In genomic region chr5:48864268-48864967, GRCm38 (mm10) we compare ENCODE assay signal across 30 mouse cellular contexts.
DNase-seq lines count a peak whose midpoint lies in the region; ATAC-seq and TF ChIP-seq lines count a peak whose summit lies in the region.
"Had no signal": no experiment of that assay in that cellular context is flagged by ENCODE, and none has a peak within 500 bp of the region (broad histone marks: within the 10 kb centered on the region; RNA-seq: fewer than 3 reads in every experiment).

No protein-coding gene starts in this region.

- no peaks in the 10 kb centered on the region for H3K27me3 ChIP-seq in forebrain, embryonic 11.5 days (ENCODE audit: control insufficient read depth, insufficient read depth, low read length)
- no peaks in the 10 kb centered on the region for H3K27me3 ChIP-seq in forebrain, postnatal 0 days (ENCODE audit: insufficient read depth, low read length)
- H3K27me3 ChIP-seq in midbrain, embryonic 11.5 days (ENCODE audit: control insufficient read depth, insufficient read depth, low read length), result no peaks in the 10 kb centered on the region
- H3K27me3 ChIP-seq in midbrain, postnatal 0 days (ENCODE audit: insufficient read depth, low read length), result no peaks in the 10 kb centered on the region
- H3K27me3 ChIP-seq in hindbrain, embryonic 14.5 days (ENCODE audit: control insufficient read depth, insufficient read depth, low read length), result no peaks in the 10 kb centered on the region
- H3K27me3 ChIP-seq: embryonic facial prominence, embryonic 15.5 days; neural tube, embryonic 13.5 days had no signal

- no peaks in the 10 kb centered on the region for H3K4me1 ChIP-seq in forebrain, embryonic 11.5 days (replicated peaks; ENCODE audit: control insufficient read depth, insufficient read depth, low read length)
- no peaks in the 10 kb centered on the region for H3K4me1 ChIP-seq in forebrain, postnatal 0 days (ENCODE audit: insufficient read depth)
- no peaks in the 10 kb centered on the region for H3K4me1 ChIP-seq in midbrain, embryonic 11.5 days (ENCODE audit: control insufficient read depth, insufficient read depth, low read length)
- no peaks in the 10 kb centered on the region for H3K4me1 ChIP-seq in midbrain, postnatal 0 days (ENCODE audit: insufficient read depth, low read length)
- 0 out of 2 replicates have a peak, but pooled peaks cover 5% of the 10 kb centered on the region for H3K4me1 ChIP-seq in hindbrain, embryonic 14.5 days (replicated peaks; ENCODE audit: control insufficient read depth, insufficient read depth, low read length)
- H3K4me1 ChIP-seq: embryonic facial prominence, embryonic 10.5 days; embryonic facial prominence, embryonic 15.5 days; neural tube, embryonic 13.5 days had no signal

- no peak overlapping the region for H3K4me2 ChIP-seq in forebrain, embryonic 11.5 days (ENCODE audit: low read depth, low read length, severe bottlenecking)
- no peak overlapping the region for H3K4me2 ChIP-seq in forebrain, postnatal 0 days (ENCODE audit: low read depth)
- H3K4me2 ChIP-seq in midbrain, embryonic 11.5 days, result no peak overlapping the region
- no peak overlapping the region for H3K4me2 ChIP-seq in midbrain, postnatal 0 days (ENCODE audit: low read depth, low read length, poor library complexity, severe bottlenecking)
- no peak overlapping the region for H3K4me2 ChIP-seq in hindbrain, embryonic 14.5 days (replicated peaks)
- H3K4me2 ChIP-seq: embryonic facial prominence, embryonic 15.5 days; heart, embryonic 11.5 days; neural tube, embryonic 13.5 days had no signal

- no peak overlapping the region for H3K9ac ChIP-seq in forebrain, embryonic 11.5 days (ENCODE audit: low read length)
- no peak overlapping the region for H3K9ac ChIP-seq in forebrain, postnatal 0 days
- no peak overlapping the region for H3K9ac ChIP-seq in midbrain, embryonic 11.5 days (ENCODE audit: low read length)
- no peak overlapping the region for H3K9ac ChIP-seq in midbrain, postnatal 0 days (replicated peaks; ENCODE audit: low read length, poor library complexity, severe bottlenecking)
- H3K9ac ChIP-seq in hindbrain, embryonic 14.5 days, result no peak overlapping the region
- H3K9ac ChIP-seq: embryonic facial prominence, embryonic 15.5 days; liver, embryonic 14.5 days; neural tube, embryonic 13.5 days had no signal

- 74% methylated on average over 3 of the region's 3 CpGs for WGBS in forebrain, embryonic 11.5 days
- WGBS in forebrain, postnatal 0 days, result 34% methylated on average over 3 of the region's 3 CpGs
- 69% methylated on average over 3 of the region's 3 CpGs for WGBS in midbrain, embryonic 11.5 days
- 64% methylated on average over 3 of the region's 3 CpGs for WGBS in midbrain, postnatal 0 days
- 46% methylated on average over 3 of the region's 3 CpGs for WGBS in hindbrain, embryonic 14.5 days

- no peak for TF ChIP-seq POLR2A in brain, embryonic 14.5 days (IDR thresholded peaks at IDR 0.05; ENCODE audit: borderline replicate concordance, extremely low read depth, insufficient read depth, insufficient read length, poor library complexity, severe bottlenecking)

- no peaks in the 10 kb centered on the region for H3K9me3 ChIP-seq in forebrain, embryonic 11.5 days (ENCODE audit: control insufficient read depth, low read length)
- no peaks in the 10 kb centered on the region for H3K9me3 ChIP-seq in forebrain, postnatal 0 days (ENCODE audit: low read length)
- H3K9me3 ChIP-seq in midbrain, embryonic 11.5 days (ENCODE audit: control insufficient read depth, low read length), result no peaks in the 10 kb centered on the region
- H3K9me3 ChIP-seq in midbrain, postnatal 0 days (ENCODE audit: low read length), result no peaks in the 10 kb centered on the region
- H3K9me3 ChIP-seq in hindbrain, embryonic 14.5 days (ENCODE audit: control insufficient read depth, low read length), result no peaks in the 10 kb centered on the region
- H3K9me3 ChIP-seq: embryonic facial prominence, embryonic 10.5 days; embryonic facial prominence, embryonic 15.5 days; G1E; neural tube, embryonic 13.5 days had no signal

- DNase-seq in forebrain, embryonic 11.5 days (ENCODE audit: low spot score), result no peak
- no peak for DNase-seq in forebrain, postnatal 0 days
- DNase-seq in midbrain, embryonic 11.5 days (ENCODE audit: low spot score, missing footprints), result no peak
- DNase-seq in midbrain, postnatal 0 days (ENCODE audit: low spot score), result no peak
- DNase-seq in brain, embryonic 14.5 days (ENCODE audit: low read depth), result peak; percentile 63
- no peak for DNase-seq in hindbrain, embryonic 14.5 days (ENCODE audit: low spot score)
- DNase-seq in ovary, postnatal 10 days (ENCODE audit: low spot score), result no peak
- DNase-seq: adrenal gland, adult 8-10 months; cerebellum, adult 8-10 months; cerebellum, postnatal 25 days; gastrocnemius, postnatal 25 days; heart, adult 18-20 months; heart, postnatal 36 days; kidney, adult 9 months; kidney, postnatal 14 days; layer of hippocampus, adult 9-11 months; liver; lung, adult 2 months; lung, postnatal 10 days; retina, postnatal 1 day; right cerebral cortex, postnatal 14 days; thymus, postnatal 14 days had no signal

- no peaks in the 10 kb centered on the region for H3K36me3 ChIP-seq in forebrain, embryonic 11.5 days (ENCODE audit: control insufficient read depth, insufficient read depth, low read length)
- H3K36me3 ChIP-seq in forebrain, postnatal 0 days (ENCODE audit: insufficient read depth), result no peaks in the 10 kb centered on the region
- no peaks in the 10 kb centered on the region for H3K36me3 ChIP-seq in midbrain, embryonic 11.5 days (ENCODE audit: control insufficient read depth, insufficient read depth, low read length)
- no peaks in the 10 kb centered on the region for H3K36me3 ChIP-seq in midbrain, postnatal 0 days (ENCODE audit: insufficient read depth, low read length)
- no peaks in the 10 kb centered on the region for H3K36me3 ChIP-seq in hindbrain, embryonic 14.5 days (replicated peaks; ENCODE audit: control insufficient read depth, insufficient read depth)
- H3K36me3 ChIP-seq: embryonic facial prominence, embryonic 10.5 days; embryonic facial prominence, embryonic 15.5 days; G1E; neural tube, embryonic 13.5 days had no signal

- no peak overlapping the region for H3K4me3 ChIP-seq in forebrain, embryonic 11.5 days (ENCODE audit: low read depth, low read length)
- H3K4me3 ChIP-seq in forebrain, postnatal 0 days (ENCODE audit: low read depth, low read length), result no peak overlapping the region
- H3K4me3 ChIP-seq in midbrain, embryonic 11.5 days (ENCODE audit: low read depth, low read length), result no peak overlapping the region
- H3K4me3 ChIP-seq in midbrain, postnatal 0 days (ENCODE audit: low read depth, low read length), result no peak overlapping the region
- no peak overlapping the region for H3K4me3 ChIP-seq in hindbrain, embryonic 14.5 days (replicated peaks; ENCODE audit: low read length)
- H3K4me3 ChIP-seq: embryonic facial prominence, embryonic 10.5 days; embryonic facial prominence, embryonic 15.5 days; neural tube, embryonic 13.5 days had no signal

- TF ChIP-seq CTCF in forebrain, postnatal 0 days (IDR thresholded peaks at IDR 0.05; ENCODE audit: low read depth), result no peak
- TF ChIP-seq CTCF in midbrain, postnatal 0 days (IDR thresholded peaks at IDR 0.05), result no peak
- TF ChIP-seq CTCF in brain, embryonic 14.5 days (IDR thresholded peaks at IDR 0.05; ENCODE audit: borderline replicate concordance, extremely low read depth, insufficient read depth, insufficient read length), result no peak

- H3K27ac ChIP-seq in forebrain, embryonic 11.5 days (ENCODE audit: low read depth, low read length), result no peak overlapping the region
- no peak overlapping the region for H3K27ac ChIP-seq in forebrain, postnatal 0 days (ENCODE audit: low read depth, low read length)
- no peak overlapping the region for H3K27ac ChIP-seq in midbrain, embryonic 11.5 days (ENCODE audit: low read depth, low read length)
- no peak overlapping the region for H3K27ac ChIP-seq in midbrain, postnatal 0 days (ENCODE audit: low read depth, low read length)
- H3K27ac ChIP-seq in hindbrain, embryonic 14.5 days, result no peak overlapping the region
- H3K27ac ChIP-seq: embryonic facial prominence, embryonic 10.5 days; embryonic facial prominence, embryonic 15.5 days; liver, embryonic 14.5 days; macrophage; neural tube, embryonic 13.5 days had no signal

- ATAC-seq in forebrain, embryonic 11.5 days (replicated peaks; ENCODE audit: low FRiP score), result peak; percentile 33; the same call in 1 of the 2 replicates
- ATAC-seq in forebrain, postnatal 0 days, result no peak; the same call in 1 of the 2 replicates
- ATAC-seq in midbrain, embryonic 11.5 days (ENCODE audit: low FRiP score), result peak; percentile 59
- ATAC-seq in midbrain, postnatal 0 days (ENCODE audit: low FRiP score), result no peak
- peak; percentile 51; the same call in 1 of the 2 replicates for ATAC-seq in hindbrain, embryonic 14.5 days (ENCODE audit: low FRiP score)
- ATAC-seq: intestine, postnatal 0 days had no signal

Comparison
In these comparisons a context has a peak if more than half of its experiments do, and no peak if none do; other contexts are left out.
1. ATAC-seq: peak in forebrain, embryonic 11.5 days (single experiment), midbrain, embryonic 11.5 days (single experiment) and hindbrain, embryonic 14.5 days (single experiment); none in forebrain, postnatal 0 days (single experiment) and midbrain, postnatal 0 days (single experiment).